Mouse (Mus musculus): ENCODE data around the gene Nrl. TPM values are rescaled to one million over a fixed set of nuclear protein-coding genes. Genes with fewer than 3 reads are reported as not detected.

Gene Nrl
- polyA plus RNA-seq, 1 experiment from 2014 or later, result 0.05 TPM

DNA sequence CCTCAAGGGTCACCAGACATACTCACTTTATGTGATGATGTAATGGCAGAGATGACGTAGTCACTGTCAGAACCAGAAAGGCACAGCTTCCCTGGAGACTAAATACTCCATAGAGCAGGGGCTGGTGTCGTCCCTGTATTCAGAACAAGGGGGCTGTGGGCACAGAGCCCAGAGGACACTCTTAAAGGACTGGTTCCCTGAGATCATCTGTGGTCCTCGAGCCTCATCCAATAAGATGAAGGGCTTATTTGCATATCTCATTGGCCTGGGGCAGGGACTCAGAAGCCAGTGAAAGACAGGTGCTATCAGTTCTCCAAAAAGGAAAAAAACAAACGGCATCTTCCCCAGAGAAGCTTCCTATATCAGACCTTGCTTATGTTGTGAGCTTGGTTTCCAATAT is 719 bp downstream of the Nrl start:
- H3K4me3 ChIP-seq, result no peak overlapping the region
- WGBS, result 53% methylated on average over 4 of the region's 4 CpGs
- no peak for ATAC-seq (ENCODE audit: low FRiP score)

GRCm38 (mm10) chr14:55520451-55521361 is 4.1 kb downstream of the Nrl start:
- Histone ChIP-seq H3K9me3 (no peaks in the 10 kb centered on the region), H3K27me3 (peaks cover 36% of the 10 kb centered on the region), H3K4me1 (replicated peaks) (peaks cover 26% of the 10 kb centered on the region), H3K4me3 (peak overlapping the region; percentile 54), H3K9ac (peak overlapping the region; percentile 74), H3K36me3 (no peaks in the 10 kb centered on the region), H3K4me2 (peak overlapping the region; percentile 87), H3K27ac (peak overlapping the region; percentile 77)
- WGBS, result 1% methylated on average over 61 of the region's 61 CpGs
- peak; percentile 73 for ATAC-seq (ENCODE audit: low FRiP score)

More for the DNA sequence above, 719 bp downstream of the Nrl start:
- no peak overlapping the region for H3K27ac ChIP-seq
- H3K27me3 ChIP-seq, result peaks cover 37% of the 10 kb centered on the region
- no peak overlapping the region for H3K4me2 ChIP-seq
- no peaks in the 10 kb centered on the region for H3K9me3 ChIP-seq
- H3K9ac ChIP-seq, result no peak overlapping the region
- H3K4me1 ChIP-seq (replicated peaks), result peaks cover 12% of the 10 kb centered on the region
- no peaks in the 10 kb centered on the region for H3K36me3 ChIP-seq

- no peaks in the 10 kb centered on the region for H3K36me3 ChIP-seq
- ATAC-seq (ENCODE audit: low FRiP score), result no peak
- H3K4me2 ChIP-seq, result no peak overlapping the region
- 59% methylated on average over 4 of the region's 4 CpGs for WGBS
- H3K4me1 ChIP-seq (replicated peaks), result peaks cover 26% of the 10 kb centered on the region
- peak overlapping the region; percentile 60 for H3K27ac ChIP-seq
- no peak overlapping the region; the same call in 1 of the 2 replicates for H3K9ac ChIP-seq
- H3K4me3 ChIP-seq, result no peak overlapping the region
- no peaks in the 10 kb centered on the region for H3K9me3 ChIP-seq
- peaks cover 28% of the 10 kb centered on the region for H3K27me3 ChIP-seq
Measured at GRCm38 (mm10) chr14:55519604-55520003, 5.2 kb downstream of the Nrl start.

GRCm38 (mm10) chr14:55518897-55519296 is 5.9 kb downstream of the Nrl start:
- Histone ChIP-seq H3K4me1 (replicated peaks) (peaks cover 26% of the 10 kb centered on the region), H3K27me3 (peaks cover 24% of the 10 kb centered on the region; the same call in 1 of the 2 replicates), H3K4me3 (no peak overlapping the region), H3K9ac (no peak overlapping the region), H3K4me2 (no peak overlapping the region), H3K36me3 (no peaks in the 10 kb centered on the region), H3K9me3 (no peaks in the 10 kb centered on the region), H3K27ac (peak overlapping the region; percentile 60)
- peak; percentile 75 for ATAC-seq (ENCODE audit: low FRiP score)
- 14% methylated on average over 2 of the region's 2 CpGs for WGBS

- H3K9ac ChIP-seq, result no peak overlapping the region
- 90% methylated on average over 4 of the region's 4 CpGs for WGBS
- no peaks in the 10 kb centered on the region for H3K36me3 ChIP-seq
- H3K4me3 ChIP-seq, result no peak overlapping the region
- no peak overlapping the region for H3K4me2 ChIP-seq
- no peak overlapping the region for H3K27ac ChIP-seq
- H3K9me3 ChIP-seq, result no peaks in the 10 kb centered on the region
- H3K4me1 ChIP-seq (replicated peaks), result peaks cover 31% of the 10 kb centered on the region
- peaks cover 8% of the 10 kb centered on the region for H3K27me3 ChIP-seq
- ATAC-seq (ENCODE audit: low FRiP score), result no peak
Measured at GRCm38 (mm10) chr14:55515846-55516245, 8.9 kb downstream of the Nrl start.

DNA sequence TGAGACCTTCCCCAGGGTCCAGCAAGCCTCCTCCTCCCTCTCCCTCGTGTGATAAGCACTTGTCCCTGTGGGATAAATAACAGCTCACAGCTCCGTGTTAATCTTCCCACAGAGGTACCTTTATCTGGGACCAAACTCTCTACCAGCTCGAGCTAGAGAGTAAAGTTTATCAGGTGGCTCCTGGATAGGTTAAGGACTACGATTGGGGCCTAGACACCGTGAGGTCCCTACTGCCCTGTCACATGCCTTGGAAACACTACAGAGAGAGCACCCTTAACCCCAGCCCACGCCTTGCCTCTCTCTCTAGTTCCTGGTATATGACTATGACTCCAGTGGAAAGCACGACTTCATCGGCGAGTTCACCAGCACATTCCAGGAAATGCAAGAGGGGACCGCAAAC is 10.9 kb downstream of the Nrl start:
- no peak overlapping the region for H3K4me3 ChIP-seq
- H3K27me3 ChIP-seq, result peaks cover 6% of the 10 kb centered on the region
- no peaks in the 10 kb centered on the region for H3K36me3 ChIP-seq
- H3K27ac ChIP-seq, result no peak overlapping the region
- no peak overlapping the region for H3K4me2 ChIP-seq
- H3K4me1 ChIP-seq (replicated peaks), result peaks cover 28% of the 10 kb centered on the region
- WGBS, result 71% methylated on average over 10 of the region's 10 CpGs
- no peaks in the 10 kb centered on the region for H3K9me3 ChIP-seq
- ATAC-seq (ENCODE audit: low FRiP score), result no peak
- H3K9ac ChIP-seq, result no peak overlapping the region

GRCm38 (mm10) chr14:55511037-55511436 is 13.7 kb downstream of the Nrl start:
- Histone ChIP-seq H3K4me2 (no peak overlapping the region), H3K36me3 (peaks cover 8% of the 10 kb centered on the region; the same call in 1 of the 2 replicates), H3K4me3 (no peak overlapping the region), H3K27ac (no peak overlapping the region), H3K4me1 (replicated peaks) (peaks cover 21% of the 10 kb centered on the region), H3K27me3 (peaks cover 6% of the 10 kb centered on the region), H3K9ac (0 out of 2 replicates have a peak overlapping the region, but pooled peaks have one; percentile 29), H3K9me3 (no peaks in the 10 kb centered on the region)
- peak; percentile 29; the same call in 1 of the 2 replicates for ATAC-seq (ENCODE audit: low FRiP score)
- 56% methylated on average over 7 of the region's 7 CpGs for WGBS

- Histone ChIP-seq H3K4me2 (no peak within 1 kb of the TSS), H3K4me3 (no peak within 1 kb of the TSS), H3K4me1 (replicated peaks) (peaks cover 21% of the 10 kb centered on the region), H3K27me3 (peaks cover 6% of the 10 kb centered on the region), H3K9me3 (no peaks in the 10 kb centered on the region), H3K9ac (0 out of 2 replicates have a peak within 1 kb of the TSS, but pooled peaks have one; percentile 46), H3K27ac (no peak within 1 kb of the TSS), H3K36me3 (peaks cover 8% of the 10 kb centered on the region; the same call in 1 of the 2 replicates)
- WGBS, result 70% methylated on average over 22 of the region's 22 CpGs
- peak; percentile 37; the same call in 1 of the 2 replicates for ATAC-seq (ENCODE audit: low FRiP score)
Measured at GRCm38 (mm10) chr14:55510125-55510731, 14.6 kb downstream of the Nrl start, which contains the start of gene Cpne6. TSS of gene Cpne6 (plus strand) at chr14:55510445.

DNA sequence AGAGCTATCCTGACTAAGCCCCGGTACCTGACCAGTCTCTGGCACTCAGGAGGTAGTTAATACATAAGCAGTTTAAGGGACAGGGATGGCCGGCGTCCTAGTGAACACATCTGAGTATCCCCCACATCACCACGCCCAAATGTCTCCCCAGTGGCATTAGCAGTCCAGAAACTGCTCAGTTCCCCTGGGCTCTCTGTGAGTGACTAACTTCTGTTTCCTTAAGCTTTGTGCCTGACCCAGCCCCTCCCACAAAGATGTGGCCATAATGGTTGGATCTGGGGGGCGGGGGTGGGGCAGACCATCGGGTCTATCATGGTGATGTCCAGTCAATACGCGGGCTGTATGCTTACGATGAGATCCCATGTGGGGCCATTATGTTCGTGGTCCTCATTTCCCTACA is 15.2 kb downstream of the Nrl start:
- Histone ChIP-seq H3K9me3 (no peaks in the 10 kb centered on the region), H3K4me2 (no peak overlapping the region), H3K4me1 (replicated peaks) (peaks cover 21% of the 10 kb centered on the region), H3K4me3 (no peak overlapping the region), H3K27ac (no peak overlapping the region), H3K36me3 (peaks cover 11% of the 10 kb centered on the region; the same call in 1 of the 2 replicates), H3K27me3 (peaks cover 6% of the 10 kb centered on the region), H3K9ac (no peak overlapping the region)
- no peak for ATAC-seq (ENCODE audit: low FRiP score)
- WGBS, result 68% methylated on average over 10 of the region's 10 CpGs

DNA sequence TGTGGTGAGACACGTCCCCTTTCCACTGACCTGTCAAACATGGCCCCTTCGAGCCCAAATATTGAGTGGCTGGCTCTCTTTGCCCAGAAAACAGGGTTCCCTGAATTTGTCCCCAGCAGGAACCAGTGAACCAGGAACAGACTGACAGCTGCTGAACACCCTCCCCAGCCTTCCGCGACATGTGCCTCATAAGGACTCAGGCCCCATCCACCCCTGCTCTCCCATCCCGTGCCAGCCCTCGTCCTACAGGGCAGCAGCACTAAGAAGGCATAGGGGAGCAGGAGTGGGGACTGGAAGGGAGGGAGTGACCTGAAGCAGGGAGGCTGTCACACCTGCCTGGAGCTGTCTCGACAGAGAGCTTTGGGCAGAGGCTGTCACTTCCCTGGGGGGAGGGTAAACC is 17.0 kb downstream of the Nrl start:
- no peak overlapping the region for H3K27ac ChIP-seq

DNA sequence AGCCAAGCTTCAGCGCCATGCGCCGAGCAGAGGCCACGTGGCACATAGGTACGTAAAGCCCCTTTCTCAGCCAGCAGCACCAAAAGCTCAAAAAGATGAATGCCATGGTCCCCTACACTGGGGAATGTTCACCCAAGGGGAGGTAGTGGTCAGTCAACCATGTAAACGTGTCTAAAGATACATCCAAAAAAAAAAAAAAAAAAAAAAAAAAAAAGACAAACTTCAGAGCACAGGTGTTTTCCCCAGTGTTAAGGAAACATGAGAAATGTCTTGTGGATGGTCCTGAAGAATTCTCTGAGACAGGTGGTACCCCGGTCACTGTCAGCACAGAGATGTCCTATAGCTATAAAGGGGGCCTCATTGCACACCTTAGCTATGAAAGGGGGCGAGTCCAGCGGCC is 19.2 kb downstream of the Nrl start:
- ATAC-seq (ENCODE audit: low FRiP score), result no peak
- Histone ChIP-seq H3K27me3 (no peaks in the 10 kb centered on the region), H3K9me3 (no peaks in the 10 kb centered on the region), H3K4me2 (no peak overlapping the region), H3K36me3 (peaks cover 48% of the 10 kb centered on the region), H3K4me3 (no peak overlapping the region), H3K4me1 (replicated peaks) (peaks cover 11% of the 10 kb centered on the region), H3K9ac (no peak overlapping the region), H3K27ac (no peak overlapping the region)
- 90% methylated on average over 9 of the region's 9 CpGs for WGBS

More for the DNA sequence above, 17.0 kb downstream of the Nrl start:
- Histone ChIP-seq H3K9ac (no peak overlapping the region), H3K27me3 (peaks cover 4% of the 10 kb centered on the region; the same call in 1 of the 2 replicates), H3K4me1 (replicated peaks) (peaks cover 21% of the 10 kb centered on the region), H3K4me3 (no peak overlapping the region), H3K36me3 (peaks cover 26% of the 10 kb centered on the region), H3K9me3 (no peaks in the 10 kb centered on the region), H3K4me2 (no peak overlapping the region)
- ATAC-seq (ENCODE audit: low FRiP score), result no peak
- WGBS, result 47% methylated on average over 7 of the region's 7 CpGs

- H3K4me3 ChIP-seq, result no peak overlapping the region
- H3K27me3 ChIP-seq, result no peaks in the 10 kb centered on the region
- no peaks in the 10 kb centered on the region for H3K9me3 ChIP-seq
- WGBS, result 36% methylated on average over 6 of the region's 6 CpGs
- ATAC-seq (ENCODE audit: low FRiP score), result peak; percentile 54
- H3K27ac ChIP-seq, result no peak overlapping the region
- no peak overlapping the region for H3K4me2 ChIP-seq
- peak overlapping the region; percentile 65 for H3K9ac ChIP-seq
- H3K4me1 ChIP-seq (replicated peaks), result peaks cover 12% of the 10 kb centered on the region
- H3K36me3 ChIP-seq, result peaks cover 84% of the 10 kb centered on the region
Measured at GRCm38 (mm10) chr14:55497449-55497821, 27.3 kb downstream of the Nrl start.
